Mouse (Mus musculus): Measurements from ENCODE around the gene Fam84b.
"Not testable (repeated sequence)": the region's sequence is repeated elsewhere in the genome, so short reads cannot be mapped to it uniquely, and the experiment has no call there.

Fam84b gene

DNA sequence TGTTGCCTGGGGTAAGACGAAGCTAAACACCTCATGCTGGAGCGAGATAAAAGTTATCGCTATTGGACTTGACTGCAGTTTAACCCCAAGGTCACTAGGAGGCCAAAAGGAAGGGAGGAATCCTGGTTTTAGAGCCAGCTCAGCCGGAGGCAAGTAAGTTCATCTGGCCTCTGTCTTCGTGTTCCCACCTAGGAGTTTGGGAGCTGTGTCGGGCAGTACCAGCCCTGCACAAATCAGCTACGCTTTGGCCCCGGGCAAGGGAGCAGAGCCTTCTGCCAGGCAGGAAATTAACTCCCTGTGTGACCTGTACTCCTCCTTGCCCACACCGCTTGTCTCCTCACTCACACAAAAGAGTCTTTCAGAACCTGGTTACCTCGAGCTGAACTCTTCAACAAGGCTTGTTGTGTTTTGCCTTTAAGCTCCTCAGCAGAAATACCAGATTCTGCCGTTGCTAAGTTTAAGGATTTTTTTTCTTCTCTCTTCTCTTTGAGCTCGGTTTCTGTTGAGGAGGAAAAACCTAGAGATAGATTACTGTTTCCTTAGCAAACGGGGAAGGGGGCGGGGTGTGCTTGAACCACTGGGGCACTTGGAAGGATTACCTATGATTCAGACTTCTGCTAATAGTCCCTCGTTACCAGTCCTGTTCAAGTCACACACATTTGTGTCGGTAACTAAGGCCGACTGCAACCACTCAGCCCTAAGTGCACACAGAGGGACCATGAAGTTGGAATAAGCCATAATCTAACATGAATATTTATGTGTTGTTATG lies at the start of gene Fam84b:
Gene Fam84b, minus strand, starts transcription at position 548 of the 769 bp plus-strand sequence.
- POLR2A ChIA-PET: interaction anchor here in 1 of 4 experiments (0.8 kb wide), 1 partner anchor 9 kb away, joined by 3 read pairs; no protein-coding TSS in a partner anchor
- CTCF ChIA-PET: no interaction called here

DNA sequence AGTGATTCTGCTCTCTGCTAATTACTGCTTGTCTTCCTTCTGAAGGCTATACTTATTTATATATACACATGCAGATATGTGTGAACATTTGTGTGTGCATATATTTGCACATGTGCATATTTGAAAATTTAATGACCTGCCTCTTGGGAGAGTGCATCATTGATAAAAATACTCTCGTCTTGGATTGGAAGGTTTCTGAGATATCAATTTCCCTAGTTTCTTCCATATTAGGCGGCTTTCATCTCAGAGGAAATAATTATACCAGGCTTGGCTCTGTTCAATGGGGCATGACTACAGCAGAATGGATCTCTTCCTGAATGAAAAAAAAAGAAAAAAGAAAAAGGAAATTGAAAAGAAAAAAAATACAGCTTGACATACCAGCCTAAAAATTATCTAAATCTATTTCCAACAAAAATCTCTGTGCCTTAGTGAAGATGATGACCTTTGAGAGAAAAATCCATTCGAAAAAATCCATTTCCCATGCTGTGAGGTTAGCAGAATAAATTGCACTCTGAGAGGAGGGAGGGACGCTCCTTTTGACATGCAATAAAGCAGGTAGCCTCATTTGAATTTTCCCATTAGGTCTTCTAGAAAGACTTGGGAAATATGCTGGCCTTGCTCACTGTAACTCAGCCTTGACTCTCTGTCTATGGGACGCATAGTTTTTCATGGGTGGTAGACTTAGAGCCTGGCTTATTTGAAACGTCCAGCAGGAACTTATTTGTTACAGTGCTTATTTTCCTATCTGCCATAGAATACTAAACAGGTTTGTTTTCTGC lies 44.8 kb upstream of the Fam84b start:
- CTCF ChIA-PET: no interaction called here
- POLR2A ChIA-PET: no interaction called here

DNA sequence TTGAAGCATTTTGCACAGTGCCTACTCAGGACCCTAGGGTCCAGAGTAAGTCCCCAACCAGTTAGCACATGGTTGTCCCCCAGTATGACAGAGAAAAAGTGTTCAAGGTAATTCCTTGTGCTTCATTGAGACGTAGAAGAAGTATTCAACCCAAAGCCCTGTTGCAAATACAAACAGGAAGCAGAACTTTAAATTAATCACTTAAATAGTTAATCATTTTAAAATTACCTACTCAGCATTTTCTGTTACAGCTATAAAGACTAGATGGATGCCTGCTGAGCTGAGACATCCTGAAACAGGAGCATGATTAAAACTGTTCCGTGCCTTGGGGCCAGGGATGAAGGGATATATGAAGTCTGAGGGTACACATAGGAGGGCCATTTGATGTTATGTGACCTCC lies 42.5 kb upstream of the Fam84b start:
- ChIA-PET CTCF (no interaction called here), POLR2A (no interaction called here)

DNA sequence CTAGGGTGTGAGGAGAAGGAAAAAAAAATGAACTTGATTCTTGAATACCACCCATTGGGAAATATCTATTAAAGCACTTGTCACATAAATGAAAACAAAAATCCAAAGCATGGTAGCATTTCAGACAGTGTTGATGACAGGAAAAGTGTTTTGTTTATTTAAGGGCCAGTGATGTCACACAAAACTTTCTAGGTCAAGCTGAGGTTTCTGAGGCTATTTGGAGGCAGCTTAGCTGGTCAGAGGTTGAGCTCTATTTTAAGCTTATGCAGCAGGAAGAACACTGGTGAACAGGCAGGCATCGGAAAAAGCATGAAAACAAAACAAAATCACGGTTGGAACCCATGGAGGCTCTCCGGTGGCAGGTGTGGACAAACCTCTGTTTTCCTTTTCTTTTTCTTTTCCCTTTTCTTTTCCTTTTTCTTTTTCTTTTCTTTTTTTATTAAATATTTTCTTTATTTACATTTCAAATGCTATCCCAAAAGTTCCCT lies 39.4 kb upstream of the Fam84b start:
- ChIA-PET POLR2A (no interaction called here), CTCF (no interaction called here)

DNA sequence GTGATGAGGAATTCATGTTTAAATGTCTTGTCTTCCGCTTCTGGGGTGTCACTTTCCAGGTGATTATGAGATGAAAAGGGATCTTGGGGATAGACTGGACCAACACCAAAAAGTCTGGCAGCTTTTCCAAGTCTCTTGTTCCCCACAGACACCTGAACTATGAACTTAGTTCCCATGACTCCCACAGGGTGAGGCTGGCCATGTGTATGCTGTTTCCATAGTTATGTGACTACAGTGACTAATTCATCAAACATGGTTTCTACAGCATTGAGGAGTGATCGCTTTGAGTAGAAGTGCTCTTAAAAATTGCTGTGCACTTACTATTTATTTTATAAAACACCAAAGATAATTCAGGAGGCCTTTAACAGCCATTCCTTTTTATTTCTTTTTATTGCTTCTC lies 35.1 kb upstream of the Fam84b start:
- POLR2A ChIA-PET: no interaction called here
- CTCF ChIA-PET: no interaction called here

DNA sequence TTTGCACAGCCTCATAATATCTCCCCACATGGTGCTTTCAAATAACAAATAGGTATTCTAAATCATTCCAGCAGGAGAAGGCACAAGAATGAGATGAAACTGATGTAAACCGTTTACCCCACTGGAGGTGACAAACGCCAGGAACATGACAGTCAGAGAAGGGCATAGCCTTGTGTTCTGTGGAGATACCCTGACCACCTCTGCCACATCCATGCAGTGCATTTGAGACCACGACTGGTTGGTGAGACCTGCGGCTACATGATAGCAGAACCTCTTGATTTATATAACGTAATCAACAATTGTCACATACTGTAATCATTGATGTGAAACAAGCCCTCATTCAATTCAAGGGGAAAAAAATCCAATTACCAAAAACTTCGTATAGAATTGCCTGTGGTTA lies 22.1 kb upstream of the Fam84b start:
- ChIA-PET POLR2A (no interaction called here), CTCF (no interaction called here)

DNA sequence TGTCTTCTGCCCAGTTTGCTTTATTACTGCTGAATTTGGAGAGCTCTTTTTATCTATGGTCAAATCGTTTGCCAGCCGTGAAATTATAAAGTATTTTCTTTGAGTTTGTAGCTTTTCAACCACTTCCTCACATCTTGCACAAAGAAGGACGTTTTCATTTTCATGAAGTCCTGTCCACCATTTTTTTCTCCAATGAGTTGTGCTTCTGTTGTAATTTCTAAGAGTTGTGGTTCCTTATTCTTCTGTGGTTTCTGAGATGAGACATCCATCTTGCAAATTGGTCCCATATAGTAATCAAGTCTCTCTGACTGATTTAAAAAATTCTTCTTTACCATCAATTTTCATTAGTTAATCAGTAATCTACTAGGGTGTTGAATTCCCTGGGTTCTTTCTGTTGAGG lies 8.8 kb upstream of the Fam84b start:
- ChIA-PET POLR2A (no interaction called here), CTCF (no interaction called here)

DNA sequence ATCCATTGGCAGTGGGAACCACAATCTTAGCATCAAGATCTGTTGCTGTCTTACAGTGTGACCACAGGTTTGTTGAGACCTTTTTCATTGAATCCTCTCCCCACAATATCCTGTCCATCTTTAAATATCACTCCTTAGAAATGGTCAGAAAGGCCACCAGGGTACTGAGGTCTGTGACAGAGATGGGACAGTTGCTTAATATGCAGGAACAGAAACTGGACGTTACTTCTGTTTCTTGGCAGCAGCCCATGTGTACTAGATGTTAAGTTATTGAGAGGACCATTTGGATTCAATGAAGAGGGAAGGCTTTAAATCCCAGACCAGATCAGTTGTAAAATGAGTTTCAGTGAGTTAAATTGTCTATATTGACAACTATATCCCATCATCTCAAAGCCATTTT lies 1.5 kb upstream of the Fam84b start:
- ChIA-PET CTCF (no interaction called here), POLR2A (interaction anchor here in 1 of 4 experiments (1.6 kb wide), 1 partner anchor 31 kb away, joined by 4 read pairs; no protein-coding TSS in a partner anchor)

DNA sequence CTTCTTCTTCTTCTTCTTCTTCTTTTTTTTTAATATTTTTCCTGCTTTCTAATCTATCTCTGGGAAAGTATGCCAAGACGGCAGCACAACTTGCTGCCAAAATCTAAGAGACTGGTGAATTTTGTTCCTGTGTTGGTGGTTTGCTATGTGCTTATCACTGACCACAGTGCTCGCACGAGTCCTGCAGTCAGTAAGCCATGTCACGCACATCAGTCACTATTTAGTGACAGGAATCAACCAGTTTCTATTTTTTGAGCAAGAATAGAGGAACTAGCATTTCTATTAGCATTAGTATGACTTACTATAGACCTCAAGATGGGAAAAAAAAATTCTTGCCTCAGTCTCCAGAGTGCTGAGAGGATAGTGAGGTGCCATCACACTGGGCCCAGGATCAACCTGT lies 573 bp upstream of the Fam84b start:
- CTCF ChIA-PET: no interaction called here
- POLR2A ChIA-PET: interaction anchor here in 1 of 4 experiments (0.8 to 1.6 kb wide), 2 partner anchors 9 to 30 kb away, joined by 3 to 4 read pairs; no protein-coding TSS in a partner anchor

DNA sequence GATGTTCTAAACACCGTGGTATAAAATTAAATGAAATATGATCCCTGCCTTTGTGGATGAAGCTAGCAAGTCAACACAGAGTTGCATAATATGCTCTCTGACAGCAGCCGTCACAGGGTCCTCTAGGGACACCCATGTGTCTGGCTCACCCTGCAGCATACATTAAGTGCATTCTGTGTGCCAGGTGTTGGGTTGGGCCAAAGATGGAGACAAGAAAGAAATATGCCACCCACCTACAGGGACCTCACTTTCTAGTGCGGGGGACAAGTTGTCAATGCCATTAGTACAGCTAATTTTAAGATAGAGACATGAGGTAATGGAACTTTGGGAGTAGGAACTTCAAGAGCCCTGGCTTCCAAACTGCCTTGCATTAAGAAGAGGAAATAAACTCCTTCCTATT lies 4.9 kb downstream of the Fam84b start:
- POLR2A ChIA-PET: no interaction called here
- CTCF ChIA-PET: no interaction called here

DNA sequence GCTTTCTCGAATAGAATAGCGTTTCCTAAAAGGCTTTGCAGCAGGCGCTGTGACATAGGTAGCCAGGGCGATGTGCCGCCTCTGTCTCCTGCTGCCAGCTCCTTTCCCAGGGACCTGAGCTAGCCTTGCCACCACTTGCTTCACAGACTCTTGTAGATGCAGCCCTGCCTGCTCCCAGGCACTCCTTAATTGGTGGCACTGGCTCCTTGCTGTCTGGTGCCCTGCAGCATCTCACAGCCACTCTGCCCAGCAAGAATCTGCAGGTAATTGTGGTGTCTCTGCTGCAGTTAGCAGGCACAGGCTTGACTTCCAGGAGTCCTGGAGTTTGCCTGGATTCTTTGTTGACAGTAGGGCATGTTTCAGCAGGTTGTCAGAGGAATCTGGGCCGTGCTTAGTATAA lies 7.3 kb downstream of the Fam84b start:
- ChIA-PET POLR2A (no interaction called here), CTCF (no interaction called here)

DNA sequence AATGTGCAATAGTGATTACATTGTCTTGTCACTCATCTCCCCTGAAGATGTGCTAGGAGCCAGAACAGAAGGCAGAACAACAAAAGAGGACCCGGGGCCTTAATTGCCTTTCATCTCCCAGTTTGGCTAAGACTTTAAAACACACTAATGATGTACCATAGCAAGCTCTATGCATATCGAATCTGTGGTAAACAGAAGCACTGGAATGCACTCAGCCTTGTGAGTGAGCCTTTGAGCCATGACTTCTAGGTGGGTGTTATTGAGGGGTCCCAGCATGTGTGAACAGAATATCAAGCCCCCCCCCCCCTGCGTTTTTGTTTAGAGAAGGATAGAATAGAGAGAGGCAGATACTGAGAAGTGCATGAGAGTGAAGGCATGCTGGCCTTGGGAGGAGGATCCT lies 7.7 kb downstream of the Fam84b start:
- CTCF ChIA-PET: no interaction called here
- POLR2A ChIA-PET: interaction anchor here in 1 of 4 experiments (0.7 kb wide), 1 partner anchor 154 kb away, joined by 5 read pairs; no protein-coding TSS in a partner anchor

DNA sequence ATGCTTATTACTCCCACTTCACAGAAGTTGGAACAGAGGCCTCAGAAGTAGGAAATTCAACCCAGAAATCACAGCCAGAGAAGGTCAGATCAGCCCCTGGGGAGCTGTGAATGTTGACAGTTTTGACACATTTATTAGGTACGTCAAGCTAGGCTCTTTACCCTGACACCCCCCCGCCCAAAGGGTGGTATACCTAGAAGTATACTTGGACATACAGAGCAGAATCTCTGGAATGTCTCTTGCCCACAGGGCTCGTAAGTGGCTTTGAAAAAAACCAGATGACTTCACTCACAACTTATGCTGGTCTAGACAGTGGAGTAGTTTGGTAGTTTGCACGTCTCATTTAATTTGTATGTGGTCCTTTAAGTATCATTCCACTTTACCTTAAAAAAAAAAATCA lies 11.8 kb downstream of the Fam84b start:
- CTCF ChIA-PET: interaction anchor here in 1 of 4 experiments (0.6 kb wide), 1 partner anchor 745 kb away, joined by 3 read pairs; no protein-coding TSS in a partner anchor
- POLR2A ChIA-PET: interaction anchor here in 1 of 4 experiments (0.6 to 0.8 kb wide), 3 partner anchors 53 to 88 kb away, joined by 3 to 5 read pairs (median 4); no protein-coding TSS in a partner anchor

DNA sequence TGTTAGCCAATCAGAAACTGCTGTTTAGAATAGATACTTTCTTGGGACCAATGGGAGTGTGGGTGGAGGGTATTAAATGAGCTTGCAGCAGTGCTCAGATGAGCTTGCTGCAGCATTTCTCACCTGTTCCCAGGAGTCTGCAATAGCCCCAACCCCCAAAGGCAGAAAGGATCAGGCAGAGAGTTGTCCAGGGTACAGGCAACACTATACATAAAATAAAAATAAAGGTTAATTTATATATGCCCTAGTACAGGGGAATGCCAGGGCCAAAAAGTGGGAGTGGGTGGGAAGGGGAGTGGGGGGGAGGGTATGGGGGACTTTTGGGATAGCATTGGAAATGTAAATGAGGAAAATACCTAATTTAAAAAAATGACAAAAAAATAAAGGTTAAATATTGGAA lies 12.3 kb downstream of the Fam84b start:
- CTCF ChIA-PET: not testable (repeated sequence)
- POLR2A ChIA-PET: interaction anchor here in 1 of 4 experiments (0.8 kb wide), 1 partner anchor 72 kb away, joined by 5 read pairs; no protein-coding TSS in a partner anchor

DNA sequence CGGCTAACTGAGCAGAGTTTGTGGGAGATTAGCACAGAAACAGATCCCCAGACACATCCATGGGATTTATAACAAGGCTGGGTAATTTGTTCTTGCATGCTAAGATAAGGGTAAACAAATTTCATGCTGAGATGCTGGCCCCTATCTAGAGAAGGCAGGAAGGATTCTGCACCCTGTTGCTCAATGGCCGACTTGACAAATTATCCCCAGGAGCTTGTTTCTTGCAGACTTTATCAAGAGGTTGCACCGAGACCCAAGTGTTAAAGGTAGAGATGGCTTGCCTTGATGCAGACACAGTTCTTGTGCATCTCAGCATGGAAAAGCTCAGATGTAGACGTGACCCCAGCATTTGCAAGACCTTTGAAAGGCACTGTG lies 13.3 kb downstream of the Fam84b start:
- CTCF ChIA-PET: no interaction called here
- POLR2A ChIA-PET: interaction anchor here in 3 of 4 experiments (1.1 to 3.6 kb wide), 3 partner anchors 15 to 17 kb away, joined by 4 to 23 read pairs (median 6); no protein-coding TSS in a partner anchor

DNA sequence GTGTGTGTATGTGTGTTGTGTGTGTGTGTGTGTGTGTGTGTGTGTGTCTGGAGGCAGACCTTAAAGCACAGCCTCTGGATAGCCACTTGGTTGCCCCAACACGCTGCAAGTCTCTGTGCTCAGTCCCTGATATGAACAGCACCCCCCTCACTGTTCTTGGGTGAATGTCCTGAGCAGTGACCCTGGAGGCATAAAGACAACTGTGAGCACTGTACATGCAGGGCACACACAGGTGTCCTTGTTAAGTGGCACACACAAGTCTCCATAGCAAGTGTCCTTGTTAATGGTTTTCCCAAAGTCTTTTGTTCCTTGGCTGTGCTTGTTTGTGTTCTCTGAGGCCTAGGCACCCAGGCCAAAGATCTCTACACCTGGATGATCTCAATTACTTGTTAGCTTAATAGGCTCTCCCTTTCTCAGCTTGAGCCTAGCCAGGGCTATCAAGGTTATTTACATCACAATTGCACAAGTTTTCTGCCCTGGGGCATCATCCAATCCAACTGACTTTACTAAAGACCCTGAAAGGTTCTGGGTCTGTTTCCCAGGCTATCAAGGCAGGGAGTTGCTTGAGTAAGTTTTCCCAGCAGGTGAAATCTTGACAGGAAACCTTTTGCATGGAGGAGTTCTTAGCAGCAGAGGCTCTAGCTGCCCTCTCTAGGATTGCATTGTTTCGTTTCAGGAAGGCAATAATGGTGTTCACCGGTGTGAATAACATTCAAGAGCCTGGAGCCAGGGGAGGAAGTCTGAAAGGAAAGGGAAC lies 13.9 kb downstream of the Fam84b start:
- CTCF ChIA-PET: no interaction called here
- POLR2A ChIA-PET: interaction anchor here in 3 of 4 experiments (1.1 to 3.6 kb wide), 3 partner anchors 15 to 17 kb away, joined by 4 to 23 read pairs (median 6); no protein-coding TSS in a partner anchor

DNA sequence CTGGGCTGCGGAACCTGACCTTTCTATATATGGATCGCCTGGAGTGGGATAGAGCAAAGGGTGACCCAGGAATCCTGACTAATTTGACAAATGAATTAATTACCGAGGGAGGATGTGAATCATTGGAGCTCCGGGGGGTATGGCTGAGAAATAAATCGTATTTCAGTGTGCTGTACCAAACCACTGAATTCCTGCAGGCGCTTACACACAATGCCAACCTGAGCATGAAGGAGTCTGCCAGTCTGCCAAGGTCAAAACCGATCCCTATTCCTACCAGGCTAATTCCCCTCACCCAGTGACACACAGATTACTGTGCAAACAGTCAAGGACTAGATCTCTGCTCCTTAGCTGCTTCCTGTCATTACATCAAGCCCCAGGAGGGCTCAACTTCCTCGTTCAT lies 15.4 kb downstream of the Fam84b start:
- CTCF ChIA-PET: interaction anchor here in 1 of 4 experiments (0.6 kb wide), 1 partner anchor 1016 kb away, joined by 3 read pairs; no protein-coding TSS in a partner anchor
- POLR2A ChIA-PET: interaction anchor here in 3 of 4 experiments (0.7 to 3.6 kb wide), 3 partner anchors 14 to 283 kb away, joined by 3 to 23 read pairs (median 3); no protein-coding TSS in a partner anchor

DNA sequence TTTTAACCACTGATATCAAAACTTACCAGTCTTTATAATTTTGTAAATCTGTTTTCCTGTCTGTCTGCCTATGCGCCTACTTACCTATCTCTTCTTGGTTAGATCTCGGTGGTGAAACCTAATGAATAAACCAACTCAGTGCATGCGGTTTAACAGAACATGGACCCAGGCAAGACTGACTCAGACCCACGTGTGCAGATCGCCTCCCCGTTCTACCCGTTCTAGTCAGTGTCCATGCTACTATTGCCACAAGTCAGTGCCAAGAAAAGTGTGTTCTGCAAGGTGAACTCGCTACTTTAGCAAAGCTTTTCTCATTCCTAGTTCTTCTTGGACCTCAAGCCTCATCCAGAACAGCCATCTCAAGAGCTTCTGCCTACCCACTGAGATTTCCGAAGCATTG lies 15.9 kb downstream of the Fam84b start:
- POLR2A ChIA-PET: interaction anchor here in 1 of 4 experiments (3.6 kb wide), 1 partner anchor 14 kb away, joined by 23 read pairs; no protein-coding TSS in a partner anchor
- CTCF ChIA-PET: interaction anchor here in 1 of 4 experiments (0.6 kb wide), 1 partner anchor 1016 kb away, joined by 3 read pairs; no protein-coding TSS in a partner anchor

DNA sequence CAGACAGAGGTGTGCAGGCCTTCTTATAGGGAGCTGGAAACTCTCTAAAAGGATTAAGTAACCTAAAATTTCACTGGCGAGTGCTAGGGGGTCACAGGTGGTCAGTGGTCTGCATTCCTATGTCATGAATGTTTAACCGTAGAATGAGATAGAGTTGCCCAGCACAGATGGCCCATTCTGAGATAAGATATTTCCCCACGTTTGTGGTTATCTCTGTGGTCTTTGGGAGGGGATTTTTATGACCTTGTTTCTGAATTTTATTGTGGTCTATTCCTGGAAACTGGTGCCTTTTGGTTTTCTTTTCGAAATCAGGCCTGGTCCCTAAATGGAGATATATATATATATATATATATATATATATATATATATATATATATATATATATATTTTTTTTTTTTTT lies 17.3 kb downstream of the Fam84b start:
- CTCF ChIA-PET: no interaction called here
- POLR2A ChIA-PET: no interaction called here

Measured in embryonic stem cell, embryonic (primary cell).